Mouse (Mus musculus) cortical plate, adult 2 months (tissue): ENCODE results near the gene Otop2.

Experiments
- CTCF ChIP-seq: fragments of 200-500 bp; IDR thresholded peaks from 2 replicates; pipeline ENCODE4 v1.5.1; 2011; ENCODE audit warnings: mild to moderate bottlenecking, control low read depth, low read length; ENCODE audit not compliant: insufficient read depth; ENCODE audit errors: extremely low read depth
- POLR2A ChIP-seq: fragments of 200-500 bp; IDR thresholded peaks from 2 replicates; pipeline ENCODE4 v1.6.1; 2011; ENCODE audit warnings: mild to moderate bottlenecking, low read length, control low read depth; ENCODE audit not compliant: insufficient read depth; ENCODE audit errors: extremely low read depth

GRCm38 (mm10) chr11:115341866-115342265, 34.9 kb downstream of the Otop2 start:
- TF ChIP-seq CTCF (no peak), POLR2A (no peak)
